Mouse (Mus musculus): ENCODE data around the gene Fam69b. TPM values are rescaled to one million over a fixed set of nuclear protein-coding genes. Genes with fewer than 3 reads are reported as not detected.

Fam69b gene
- polyA plus RNA-seq, 1 experiment from 2014 or later: 50.3 TPM

GRCm38 (mm10) chr2:26637316-26637932 is 9.2 kb downstream of the Fam69b start:
- no peak for ATAC-seq (ENCODE audit: insufficient read depth, low FRiP score, low TSS enrichment)
- WGBS: 82% methylated on average over 4 of the region's 4 CpGs
- Histone ChIP-seq H3K4me2 (ENCODE audit: low read depth) (no peak overlapping the region), H3K9ac (ENCODE audit: low read length) (no peak overlapping the region), H3K27me3 (ENCODE audit: control insufficient read depth, insufficient read depth, low read length) (no peaks in the 10 kb centered on the region), H3K9me3 (ENCODE audit: control insufficient read depth, low read length) (no peaks in the 10 kb centered on the region), H3K4me1 (ENCODE audit: control insufficient read depth, insufficient read depth, low read length) (peaks cover 11% of the 10 kb centered on the region), H3K4me3 (ENCODE audit: low read depth, low read length) (no peak overlapping the region), H3K27ac (ENCODE audit: low read depth, low read length) (no peak overlapping the region), H3K36me3 (ENCODE audit: control insufficient read depth, insufficient read depth, low read length) (peaks cover 9% of the 10 kb centered on the region)
- DNase-seq (ENCODE audit: low spot score): no peak

- ATAC-seq (ENCODE audit: insufficient read depth, low FRiP score, low TSS enrichment): no peak
- H3K4me3 ChIP-seq (ENCODE audit: low read depth, low read length): 0 out of 2 replicates have a peak overlapping the region, but pooled peaks have one; percentile 97
- no peaks in the 10 kb centered on the region for H3K27me3 ChIP-seq (ENCODE audit: control insufficient read depth, insufficient read depth, low read length)
- 87% methylated on average over 5 of the region's 5 CpGs for WGBS
- H3K9me3 ChIP-seq (ENCODE audit: control insufficient read depth, low read length): no peaks in the 10 kb centered on the region
- H3K4me1 ChIP-seq (ENCODE audit: control insufficient read depth, insufficient read depth, low read length): peaks cover 11% of the 10 kb centered on the region
- peak overlapping the region; percentile 52 for H3K4me2 ChIP-seq (ENCODE audit: low read depth)
- DNase-seq (ENCODE audit: low spot score): no peak
- peak overlapping the region; percentile 5; the same call in 1 of the 2 replicates for H3K9ac ChIP-seq (ENCODE audit: low read length)
- H3K27ac ChIP-seq (ENCODE audit: low read depth, low read length): no peak overlapping the region
- peaks cover 9% of the 10 kb centered on the region for H3K36me3 ChIP-seq (ENCODE audit: control insufficient read depth, insufficient read depth, low read length)
Measured at GRCm38 (mm10) chr2:26638039-26638438, 9.8 kb downstream of the Fam69b start.

GRCm38 (mm10) chr2:26638572-26638971 is 10.3 kb downstream of the Fam69b start:
- no peak for ATAC-seq (ENCODE audit: insufficient read depth, low FRiP score, low TSS enrichment)
- no peaks in the 10 kb centered on the region for H3K9me3 ChIP-seq (ENCODE audit: control insufficient read depth, low read length)
- H3K36me3 ChIP-seq (ENCODE audit: control insufficient read depth, insufficient read depth, low read length): peaks cover 9% of the 10 kb centered on the region
- no peak overlapping the region for H3K27ac ChIP-seq (ENCODE audit: low read depth, low read length)
- 77% methylated on average over 5 of the region's 5 CpGs for WGBS
- H3K27me3 ChIP-seq (ENCODE audit: control insufficient read depth, insufficient read depth, low read length): no peaks in the 10 kb centered on the region
- H3K9ac ChIP-seq (ENCODE audit: low read length): peak overlapping the region; percentile 5; the same call in 1 of the 2 replicates
- peak overlapping the region; percentile 52 for H3K4me2 ChIP-seq (ENCODE audit: low read depth)
- peak overlapping the region; percentile 97 for H3K4me3 ChIP-seq (ENCODE audit: low read depth, low read length)
- H3K4me1 ChIP-seq (ENCODE audit: control insufficient read depth, insufficient read depth, low read length): peaks cover 11% of the 10 kb centered on the region
- no peak for DNase-seq (ENCODE audit: low spot score)

- 15% methylated on average over 8 of the region's 8 CpGs for WGBS
- Histone ChIP-seq H3K4me1 (ENCODE audit: control insufficient read depth, insufficient read depth, low read length) (peaks cover 11% of the 10 kb centered on the region), H3K27ac (ENCODE audit: low read depth, low read length) (no peak overlapping the region), H3K4me3 (ENCODE audit: low read depth, low read length) (peak overlapping the region; percentile 97), H3K9me3 (ENCODE audit: control insufficient read depth, low read length) (no peaks in the 10 kb centered on the region), H3K27me3 (ENCODE audit: control insufficient read depth, insufficient read depth, low read length) (no peaks in the 10 kb centered on the region), H3K9ac (ENCODE audit: low read length) (peak overlapping the region; percentile 98), H3K4me2 (ENCODE audit: low read depth) (peak overlapping the region; percentile 52), H3K36me3 (ENCODE audit: control insufficient read depth, insufficient read depth, low read length) (peaks cover 9% of the 10 kb centered on the region)
- ATAC-seq (ENCODE audit: insufficient read depth, low FRiP score, low TSS enrichment): no peak
- peak; percentile 47 for DNase-seq (ENCODE audit: low spot score)
Measured at GRCm38 (mm10) chr2:26639083-26639482, 10.8 kb downstream of the Fam69b start.

GRCm38 (mm10) chr2:26639838-26640830 is 11.9 kb downstream of the Fam69b start:
- peak overlapping the region; percentile 67 for H3K27ac ChIP-seq (ENCODE audit: low read depth, low read length)

GRCm38 (mm10) chr2:26641006-26641647 is 12.9 kb downstream of the Fam69b start:
- H3K4me2 ChIP-seq (ENCODE audit: low read depth): no peak overlapping the region
- peak overlapping the region; percentile 2; the same call in 1 of the 2 replicates for H3K4me3 ChIP-seq (ENCODE audit: low read depth, low read length)
- H3K9ac ChIP-seq (ENCODE audit: low read length): no peak overlapping the region
- no peaks in the 10 kb centered on the region for H3K27me3 ChIP-seq (ENCODE audit: control insufficient read depth, insufficient read depth, low read length)
- peaks cover 7% of the 10 kb centered on the region for H3K36me3 ChIP-seq (ENCODE audit: control insufficient read depth, insufficient read depth, low read length)
- 87% methylated on average over 7 of the region's 7 CpGs for WGBS
- ATAC-seq (ENCODE audit: insufficient read depth, low FRiP score, low TSS enrichment) (no peak), DNase-seq (ENCODE audit: low spot score) (no peak)
- H3K27ac ChIP-seq (ENCODE audit: low read depth, low read length): no peak overlapping the region
- H3K4me1 ChIP-seq (ENCODE audit: control insufficient read depth, insufficient read depth, low read length): peaks cover 11% of the 10 kb centered on the region
- H3K9me3 ChIP-seq (ENCODE audit: control insufficient read depth, low read length): no peaks in the 10 kb centered on the region

More at GRCm38 (mm10) chr2:26639838-26640830, 11.9 kb downstream of the Fam69b start:
- H3K9ac ChIP-seq (ENCODE audit: low read length): peak overlapping the region; percentile 98
- peak; percentile 84 for ATAC-seq (ENCODE audit: insufficient read depth, low FRiP score, low TSS enrichment)
- peaks cover 9% of the 10 kb centered on the region for H3K36me3 ChIP-seq (ENCODE audit: control insufficient read depth, insufficient read depth, low read length)
- no peaks in the 10 kb centered on the region for H3K9me3 ChIP-seq (ENCODE audit: control insufficient read depth, low read length)
- WGBS: 4% methylated on average over 49 of the region's 49 CpGs
- H3K4me2 ChIP-seq (ENCODE audit: low read depth): peak overlapping the region; percentile 52
- H3K4me1 ChIP-seq (ENCODE audit: control insufficient read depth, insufficient read depth, low read length): peaks cover 11% of the 10 kb centered on the region
- peak overlapping the region; percentile 97 for H3K4me3 ChIP-seq (ENCODE audit: low read depth, low read length)
- peak; percentile 96 for DNase-seq (ENCODE audit: low spot score)
- H3K27me3 ChIP-seq (ENCODE audit: control insufficient read depth, insufficient read depth, low read length): no peaks in the 10 kb centered on the region

- Histone ChIP-seq H3K4me1 (ENCODE audit: control insufficient read depth, insufficient read depth, low read length) (peaks cover under 1% of the 10 kb centered on the region; the same call in 1 of the 2 replicates), H3K4me2 (ENCODE audit: low read depth) (no peak overlapping the region), H3K4me3 (ENCODE audit: low read depth, low read length) (no peak overlapping the region), H3K27me3 (ENCODE audit: control insufficient read depth, insufficient read depth, low read length) (no peaks in the 10 kb centered on the region), H3K9ac (ENCODE audit: low read length) (no peak overlapping the region), H3K27ac (ENCODE audit: low read depth, low read length) (no peak overlapping the region), H3K36me3 (ENCODE audit: control insufficient read depth, insufficient read depth, low read length) (no peaks in the 10 kb centered on the region), H3K9me3 (ENCODE audit: control insufficient read depth, low read length) (no peaks in the 10 kb centered on the region)
- 48% methylated on average over 2 of the region's 2 CpGs for WGBS
- ATAC-seq (ENCODE audit: insufficient read depth, low FRiP score, low TSS enrichment): no peak
- DNase-seq (ENCODE audit: low spot score): peak; percentile 59
Measured at GRCm38 (mm10) chr2:26643942-26644341, 15.7 kb downstream of the Fam69b start.

- no peaks in the 10 kb centered on the region for H3K36me3 ChIP-seq (ENCODE audit: control insufficient read depth, insufficient read depth, low read length)
- no peak overlapping the region for H3K4me3 ChIP-seq (ENCODE audit: low read depth, low read length)
- no peak overlapping the region for H3K4me2 ChIP-seq (ENCODE audit: low read depth)
- DNase-seq (ENCODE audit: low spot score): peak; percentile 88
- ATAC-seq (ENCODE audit: insufficient read depth, low FRiP score, low TSS enrichment): peak; percentile 76
- H3K27me3 ChIP-seq (ENCODE audit: control insufficient read depth, insufficient read depth, low read length): no peaks in the 10 kb centered on the region
- H3K9me3 ChIP-seq (ENCODE audit: control insufficient read depth, low read length): no peaks in the 10 kb centered on the region
- WGBS: 32% methylated on average over 3 of the region's 3 CpGs
- H3K4me1 ChIP-seq (ENCODE audit: control insufficient read depth, insufficient read depth, low read length): no peaks in the 10 kb centered on the region
- H3K9ac ChIP-seq (ENCODE audit: low read length): no peak overlapping the region
- no peak overlapping the region for H3K27ac ChIP-seq (ENCODE audit: low read depth, low read length)
Measured at GRCm38 (mm10) chr2:26646643-26647293, 18.5 kb downstream of the Fam69b start.

Data from neural tube, embryonic 11.5 days (tissue).